Mouse (Mus musculus) brain, adult 2 months (tissue): ENCODE results near the gene Gpr89.

ENCODE experiments used
- DNase-seq: peaks from one replicate; pipeline ENCODE4 v3.0.0; 2011; ENCODE audit warnings: low read depth, low spot score

The Gpr89 gene

GRCm38 (mm10) chr3:96824614-96825013 is 80.5 kb downstream of the Gpr89 start:
- no peak for DNase-seq

DNA sequence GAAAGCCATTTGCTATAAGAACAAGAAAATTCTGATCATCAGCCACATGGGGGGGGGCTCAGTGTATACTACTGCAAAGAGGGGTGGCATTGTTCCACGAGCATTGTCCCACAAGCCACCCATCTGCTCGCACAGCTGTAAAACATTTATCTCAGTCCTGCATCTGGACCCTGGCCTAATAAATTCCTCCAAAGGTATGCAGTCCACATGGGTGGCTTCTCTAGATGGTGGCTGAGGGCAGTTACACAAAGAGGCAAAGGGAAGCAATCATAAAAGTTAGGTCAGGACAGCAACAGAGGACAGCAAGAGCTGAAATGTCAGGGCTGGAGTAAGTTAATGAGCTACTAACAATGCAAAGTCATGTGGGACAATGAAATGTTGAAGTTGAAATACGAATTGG is 81.4 kb downstream of the Gpr89 start:
- no peak for DNase-seq

- DNase-seq: no peak
Observed at GRCm38 (mm10) chr3:96821581-96821980, 83.6 kb downstream of the Gpr89 start.

GRCm38 (mm10) chr3:96820116-96820915 is 84.8 kb downstream of the Gpr89 start:
- no peak for DNase-seq
